Mouse (Mus musculus) thymus, adult 2 months (tissue): ENCODE measurements around the gene Gm10197.

Experiments used
- CTCF ChIP-seq: fragments of 200-500 bp; IDR thresholded peaks from 2 replicates; pipeline ENCODE4 v1.5.1; 2012; ENCODE audit warnings: mild to moderate bottlenecking, control low read depth, low read length, moderate library complexity, borderline replicate concordance; ENCODE audit not compliant: control insufficient read depth, poor library complexity, insufficient read depth; ENCODE audit errors: extremely low read depth
- POLR2A ChIP-seq: fragments of 200-500 bp; IDR thresholded peaks from 2 replicates; pipeline ENCODE4 v1.6.1; 2012; ENCODE audit warnings: mild to moderate bottlenecking, low read length, control low read depth, moderate library complexity; ENCODE audit not compliant: control insufficient read depth, poor library complexity, insufficient read depth; ENCODE audit errors: extremely low read depth

- TF ChIP-seq CTCF = no peak
- TF ChIP-seq POLR2A = no peak
Observed at GRCm38 (mm10) chr19:53354271-53355000, 17.1 kb downstream of the Gm10197 start.
